Mouse (Mus musculus) spleen, embryonic (tissue): ENCODE data around the gene Mesd.
"Not testable (repeated sequence)": the region's sequence is repeated elsewhere in the genome, so short reads cannot be mapped to it uniquely, and the experiment has no call there.

Experiments
- CTCF ChIA-PET: fragments of 350-600 bp; sonication (Branson Sonifier 250); formaldehyde crosslinking; loops from one replicate; lab custom pipeline; 2022; lab: Charles Lee

Mesd gene

GRCm38 (mm10) chr7:83878676-83879448 is 5.4 kb upstream of the Mesd start:
- CTCF ChIA-PET, result interaction anchor here (0.5 to 1.2 kb wide), 2 partner anchors 9 to 536 kb away, joined by 4 to 5 read pairs; no protein-coding TSS in a partner anchor

GRCm38 (mm10) chr7:83882150-83882632 is 2.1 kb upstream of the Mesd start:
- CTCF ChIA-PET, result no interaction called here

GRCm38 (mm10) chr7:83882633-83883275 is 1.5 kb upstream of the Mesd start:
- CTCF ChIA-PET, result no interaction called here

- CTCF ChIA-PET, result no interaction called here
Measured at GRCm38 (mm10) chr7:83883276-83884020, 818 bp upstream of the Mesd start.

GRCm38 (mm10) chr7:83884921-83885532 is 761 bp downstream of the Mesd start:
- CTCF ChIA-PET, result no interaction called here

DNA sequence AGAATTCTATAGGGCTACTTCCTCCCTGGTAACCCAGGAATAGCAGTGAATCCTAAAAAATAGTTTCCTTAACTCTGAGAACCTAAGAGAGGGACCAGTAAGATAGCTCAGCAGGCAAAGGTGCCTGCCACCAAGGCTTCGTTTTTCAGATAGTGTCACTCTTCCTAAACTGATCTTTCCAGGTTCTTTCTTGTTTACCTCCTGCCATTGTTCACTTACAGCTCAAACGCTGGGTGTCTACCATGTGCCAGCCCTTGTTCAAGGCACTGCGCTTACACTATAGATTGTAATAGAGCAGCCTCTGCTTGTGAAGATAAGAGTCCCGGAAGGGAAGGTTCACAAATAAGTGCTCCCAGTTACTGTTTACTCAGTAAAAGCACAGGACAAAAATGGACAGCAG is 1.6 kb downstream of the Mesd start:
- CTCF ChIA-PET, result no interaction called here

GRCm38 (mm10) chr7:83886366-83887129 is 2.3 kb downstream of the Mesd start:
- CTCF ChIA-PET, result no interaction called here

- CTCF ChIA-PET, result no interaction called here
Measured at GRCm38 (mm10) chr7:83889383-83889782, 5.1 kb downstream of the Mesd start.

DNA sequence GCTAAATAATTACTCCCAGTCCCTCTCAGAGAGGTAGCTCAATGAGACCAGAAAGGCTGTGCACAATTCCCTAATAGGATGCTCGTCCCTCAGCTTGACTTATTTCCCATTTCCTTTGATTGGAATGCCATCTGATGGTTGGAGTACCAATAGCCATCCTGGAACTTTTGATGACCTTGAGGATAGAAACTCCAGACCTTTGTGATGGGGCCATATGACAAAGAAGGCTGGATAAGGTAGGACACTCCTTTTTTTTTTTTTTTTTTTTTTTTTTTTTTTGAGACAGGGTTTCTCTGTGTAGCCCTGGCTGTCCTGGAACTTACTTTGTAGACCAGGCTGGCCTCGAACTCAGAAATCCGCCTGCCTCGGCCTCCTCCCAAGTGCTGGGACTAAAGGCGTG is 5.7 kb downstream of the Mesd start:
- CTCF ChIA-PET, result not testable (repeated sequence)

- CTCF ChIA-PET, result interaction anchor here (0.6 to 0.7 kb wide), 2 partner anchors 39 to 211 kb away, joined by 3 to 10 read pairs; no protein-coding TSS in a partner anchor
Measured at GRCm38 (mm10) chr7:83891433-83892332, 7.4 kb downstream of the Mesd start.

DNA sequence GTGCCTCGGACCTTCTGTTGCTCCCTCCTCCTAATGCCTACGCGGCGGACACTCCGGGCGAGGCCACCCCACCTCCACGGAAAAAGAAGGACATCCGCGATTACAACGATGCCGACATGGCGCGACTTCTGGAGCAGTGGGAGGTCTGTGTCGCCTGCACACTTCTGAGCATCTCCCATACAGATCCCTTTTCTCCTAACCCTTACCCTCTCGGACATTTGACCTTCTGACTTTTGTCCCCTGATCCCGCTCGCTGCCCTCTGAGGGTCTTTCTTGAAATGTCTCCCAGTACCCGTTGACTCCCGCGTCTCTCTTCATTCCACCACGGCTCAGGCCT is 8.0 kb downstream of the Mesd start:
- CTCF ChIA-PET, result no interaction called here

GRCm38 (mm10) chr7:83894348-83894747 is 10.1 kb downstream of the Mesd start:
- CTCF ChIA-PET, result no interaction called here

DNA sequence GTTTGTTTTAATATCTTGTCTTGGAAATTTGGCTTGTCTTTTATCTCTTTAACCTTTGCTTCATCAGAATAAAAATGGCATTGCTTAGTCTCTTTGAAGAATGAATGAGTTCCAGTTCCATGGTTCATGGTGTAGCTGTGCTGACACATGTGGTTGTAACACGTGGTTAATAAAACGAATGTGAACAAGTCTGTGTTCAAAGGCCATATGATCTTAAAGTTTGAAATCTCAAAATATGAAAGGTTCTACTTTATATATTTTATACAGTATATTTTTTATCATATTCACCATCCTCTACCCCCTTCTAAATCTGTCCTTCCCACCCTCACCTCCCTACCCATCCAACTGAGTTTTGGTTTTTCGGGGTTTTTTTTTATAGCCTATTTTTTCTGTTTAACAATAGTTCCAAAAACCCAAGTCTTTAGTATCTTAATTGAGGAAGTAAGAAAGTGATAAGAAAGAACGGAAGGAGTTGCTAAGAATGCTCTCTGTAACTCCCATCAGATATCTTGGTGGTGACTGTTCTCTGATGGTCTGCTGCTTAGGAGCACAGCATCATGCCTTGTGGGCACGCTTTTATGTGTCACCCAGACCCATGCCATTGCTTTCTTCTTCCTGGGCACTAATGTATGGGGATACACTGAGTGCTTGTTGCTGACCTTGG is 11.9 kb downstream of the Mesd start:
- CTCF ChIA-PET, result no interaction called here

GRCm38 (mm10) chr7:83898267-83898666 is 14.0 kb downstream of the Mesd start:
- CTCF ChIA-PET, result no interaction called here

GRCm38 (mm10) chr7:83900519-83900918 is 16.3 kb downstream of the Mesd start:
- CTCF ChIA-PET, result interaction anchor here (0.7 kb wide), 1 partner anchor 315 kb away, joined by 3 read pairs; no protein-coding TSS in a partner anchor

GRCm38 (mm10) chr7:83901425-83901824 is 17.2 kb downstream of the Mesd start:
- CTCF ChIA-PET, result interaction anchor here (0.7 kb wide), 1 partner anchor 73 kb away, joined by 8 read pairs; no protein-coding TSS in a partner anchor

DNA sequence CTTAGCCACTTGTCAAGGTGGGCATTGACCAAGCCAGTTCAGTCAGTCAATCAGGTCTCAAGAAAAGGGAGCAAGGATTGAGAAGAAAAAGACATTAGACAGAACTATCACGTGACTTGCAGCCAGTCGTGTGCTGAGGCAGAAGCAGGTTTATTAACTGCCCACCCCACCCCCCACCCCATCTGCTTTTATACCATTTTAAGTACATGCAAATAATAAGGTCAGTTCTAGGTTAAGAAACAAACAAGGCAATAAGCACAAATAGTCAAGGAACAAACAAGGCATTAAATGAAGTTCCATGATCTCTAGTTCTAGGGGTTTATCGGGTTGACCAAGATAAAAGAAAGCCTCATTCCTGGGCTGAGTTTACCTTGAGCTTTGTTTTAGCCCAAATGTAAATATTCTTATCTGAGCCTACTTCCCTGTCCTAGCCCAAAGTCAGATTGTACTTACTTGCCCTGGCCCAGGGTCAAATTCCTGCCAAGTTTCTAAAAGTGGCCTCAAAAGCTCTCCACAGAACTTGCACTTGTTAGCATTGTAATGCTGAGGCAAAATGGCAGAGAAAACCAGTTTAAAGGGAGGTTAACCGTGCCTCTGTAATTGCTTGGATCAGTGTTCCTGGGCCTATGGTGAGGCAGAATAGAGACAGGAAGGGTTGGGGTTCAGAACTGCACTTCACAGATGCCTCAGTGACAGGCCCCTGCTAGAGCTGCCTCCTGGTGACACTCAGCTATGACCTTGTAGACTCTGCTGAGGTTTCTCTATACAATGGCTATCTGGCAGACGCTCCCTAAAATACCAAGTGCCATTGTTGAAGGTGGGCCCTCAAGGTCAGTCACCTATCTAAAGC is 18.3 kb downstream of the Mesd start:
- CTCF ChIA-PET, result interaction anchor here (0.6 kb wide), 1 partner anchor 45 kb away, joined by 10 read pairs; no protein-coding TSS in a partner anchor

GRCm38 (mm10) chr7:83904831-83905230 is 20.6 kb downstream of the Mesd start:
- CTCF ChIA-PET, result no interaction called here
